Mouse (Mus musculus): ENCODE measurements around the gene Olfr315. TPM values are rescaled to one million over a fixed set of nuclear protein-coding genes. Genes with fewer than 3 reads are reported as not detected.

Olfr315 gene
- polyA plus RNA-seq, 1 experiment from 2014 or later, result not detected

GRCm38 (mm10) chr11:58752434-58752833, 20.6 kb upstream of the Olfr315 start, which contains the start of gene Olfr316:
TSS of gene Olfr316 (plus strand) at chr11:58752734.
- 85% methylated on average over 2 of the region's 2 CpGs for WGBS

GRCm38 (mm10) chr11:58782480-58783089, 9.6 kb downstream of the Olfr315 start, which contains the start of gene Olfr314:
TSS of gene Olfr314 (plus strand) at chr11:58782952.
- Histone ChIP-seq H3K4me2 (replicated peaks; ENCODE audit: low read depth) (no peak within 1 kb of the TSS), H3K4me1 (replicated peaks; ENCODE audit: control insufficient read depth, insufficient read depth, low read length) (no peaks in the 10 kb centered on the region), H3K27ac (ENCODE audit: low read depth, low read length) (no peak within 1 kb of the TSS), H3K9me3 (ENCODE audit: control insufficient read depth) (no peaks in the 10 kb centered on the region), H3K36me3 (ENCODE audit: control insufficient read depth, insufficient read depth) (no peaks in the 10 kb centered on the region), H3K4me3 (ENCODE audit: low read depth, low read length) (no peak within 1 kb of the TSS), H3K27me3 (replicated peaks; ENCODE audit: control insufficient read depth, insufficient read depth, low read length) (no peaks in the 10 kb centered on the region), H3K9ac (ENCODE audit: low read depth, low read length) (no peak within 1 kb of the TSS)
- 73% methylated on average over 6 of the region's 6 CpGs for WGBS
- TF ChIP-seq CTCF (IDR thresholded peaks at IDR 0.05; ENCODE audit: low read depth), result no peak
- no peak for ATAC-seq

More at GRCm38 (mm10) chr11:58752434-58752833, 20.6 kb upstream of the Olfr315 start, which contains the start of gene Olfr316:
- Histone ChIP-seq H3K4me1 (replicated peaks; ENCODE audit: control insufficient read depth, insufficient read depth, low read length) (no peaks in the 10 kb centered on the region), H3K27me3 (replicated peaks; ENCODE audit: control insufficient read depth, insufficient read depth, low read length) (no peaks in the 10 kb centered on the region), H3K4me2 (replicated peaks; ENCODE audit: low read depth) (no peak within 1 kb of the TSS), H3K27ac (ENCODE audit: low read depth, low read length) (no peak within 1 kb of the TSS), H3K4me3 (ENCODE audit: low read depth, low read length) (no peak within 1 kb of the TSS), H3K9ac (ENCODE audit: low read depth, low read length) (no peak within 1 kb of the TSS), H3K9me3 (ENCODE audit: control insufficient read depth) (no peaks in the 10 kb centered on the region), H3K36me3 (ENCODE audit: control insufficient read depth, insufficient read depth) (no peaks in the 10 kb centered on the region)
- ATAC-seq, result no peak
- no peak for TF ChIP-seq CTCF (IDR thresholded peaks at IDR 0.05; ENCODE audit: low read depth)

GRCm38 (mm10) chr11:58784182-58784581, 11.2 kb downstream of the Olfr315 start:
- 79% methylated on average over 2 of the region's 2 CpGs for WGBS

GRCm38 (mm10) chr11:58787651-58788050, 14.7 kb downstream of the Olfr315 start:
- 88% methylated on average over 10 of the region's 10 CpGs for WGBS
- Histone ChIP-seq H3K27me3 (replicated peaks; ENCODE audit: control insufficient read depth, insufficient read depth, low read length) (no peaks in the 10 kb centered on the region), H3K27ac (ENCODE audit: low read depth, low read length) (no peak overlapping the region), H3K9me3 (ENCODE audit: control insufficient read depth) (no peaks in the 10 kb centered on the region), H3K4me2 (replicated peaks; ENCODE audit: low read depth) (no peak overlapping the region), H3K4me3 (ENCODE audit: low read depth, low read length) (no peak overlapping the region), H3K9ac (ENCODE audit: low read depth, low read length) (no peak overlapping the region), H3K36me3 (ENCODE audit: control insufficient read depth, insufficient read depth) (no peaks in the 10 kb centered on the region), H3K4me1 (replicated peaks; ENCODE audit: control insufficient read depth, insufficient read depth, low read length) (no peaks in the 10 kb centered on the region)
- ATAC-seq, result no peak
- TF ChIP-seq CTCF (IDR thresholded peaks at IDR 0.05; ENCODE audit: low read depth), result no peak

More at GRCm38 (mm10) chr11:58784182-58784581, 11.2 kb downstream of the Olfr315 start:
- no peak for TF ChIP-seq CTCF (IDR thresholded peaks at IDR 0.05; ENCODE audit: low read depth)
- no peak overlapping the region for H3K4me3 ChIP-seq (ENCODE audit: low read depth, low read length)
- no peak overlapping the region for H3K9ac ChIP-seq (ENCODE audit: low read depth, low read length)
- H3K4me1 ChIP-seq (replicated peaks; ENCODE audit: control insufficient read depth, insufficient read depth, low read length), result no peaks in the 10 kb centered on the region
- ATAC-seq, result no peak
- H3K36me3 ChIP-seq (ENCODE audit: control insufficient read depth, insufficient read depth), result no peaks in the 10 kb centered on the region
- H3K4me2 ChIP-seq (replicated peaks; ENCODE audit: low read depth), result no peak overlapping the region
- H3K9me3 ChIP-seq (ENCODE audit: control insufficient read depth), result no peaks in the 10 kb centered on the region
- H3K27me3 ChIP-seq (replicated peaks; ENCODE audit: control insufficient read depth, insufficient read depth, low read length), result no peaks in the 10 kb centered on the region
- no peak overlapping the region for H3K27ac ChIP-seq (ENCODE audit: low read depth, low read length)

GRCm38 (mm10) chr11:58788346-58788745, 15.4 kb downstream of the Olfr315 start:
- no peak overlapping the region for H3K9ac ChIP-seq (ENCODE audit: low read depth, low read length)
- H3K36me3 ChIP-seq (ENCODE audit: control insufficient read depth, insufficient read depth), result no peaks in the 10 kb centered on the region
- H3K27me3 ChIP-seq (replicated peaks; ENCODE audit: control insufficient read depth, insufficient read depth, low read length), result no peaks in the 10 kb centered on the region
- no peak for ATAC-seq
- H3K9me3 ChIP-seq (ENCODE audit: control insufficient read depth), result no peaks in the 10 kb centered on the region
- H3K4me3 ChIP-seq (ENCODE audit: low read depth, low read length), result no peak overlapping the region
- WGBS, result 77% methylated on average over 8 of the region's 8 CpGs
- H3K4me1 ChIP-seq (replicated peaks; ENCODE audit: control insufficient read depth, insufficient read depth, low read length), result no peaks in the 10 kb centered on the region
- no peak for TF ChIP-seq CTCF (IDR thresholded peaks at IDR 0.05; ENCODE audit: low read depth)
- H3K4me2 ChIP-seq (replicated peaks; ENCODE audit: low read depth), result no peak overlapping the region
- no peak overlapping the region for H3K27ac ChIP-seq (ENCODE audit: low read depth, low read length)

GRCm38 (mm10) chr11:58789532-58789931, 16.5 kb downstream of the Olfr315 start:
- WGBS, result 20% methylated on average over 3 of the region's 3 CpGs
- TF ChIP-seq CTCF (IDR thresholded peaks at IDR 0.05; ENCODE audit: low read depth), result no peak
- Histone ChIP-seq H3K9me3 (ENCODE audit: control insufficient read depth) (no peaks in the 10 kb centered on the region), H3K9ac (ENCODE audit: low read depth, low read length) (no peak overlapping the region), H3K4me1 (replicated peaks; ENCODE audit: control insufficient read depth, insufficient read depth, low read length) (no peaks in the 10 kb centered on the region), H3K36me3 (ENCODE audit: control insufficient read depth, insufficient read depth) (no peaks in the 10 kb centered on the region), H3K4me2 (replicated peaks; ENCODE audit: low read depth) (no peak overlapping the region), H3K27ac (ENCODE audit: low read depth, low read length) (no peak overlapping the region), H3K27me3 (replicated peaks; ENCODE audit: control insufficient read depth, insufficient read depth, low read length) (no peaks in the 10 kb centered on the region), H3K4me3 (ENCODE audit: low read depth, low read length) (no peak overlapping the region)
- ATAC-seq, result no peak

Measured in intestine, postnatal 0 days (tissue).